Mouse (Mus musculus) small intestine, adult 2 months (tissue): ENCODE data around the gene Dlst.

Experiments used
- CTCF ChIP-seq: fragments of 200-500 bp; IDR thresholded peaks from 2 replicates; pipeline ENCODE4 v1.5.1; 2012; ENCODE audit warnings: low read depth, mild to moderate bottlenecking, control low read depth, inconsistent platforms, low read length, moderate library complexity, mixed read lengths; ENCODE audit not compliant: insufficient replicate concordance, insufficient read length; ENCODE audit errors: extremely low read depth
- POLR2A ChIP-seq: fragments of 200-500 bp; IDR thresholded peaks from 2 replicates; pipeline ENCODE4 v1.6.1; 2012; ENCODE audit warnings: low read depth, mild to moderate bottlenecking, control low read depth, inconsistent platforms, low read length, moderate library complexity

DNA sequence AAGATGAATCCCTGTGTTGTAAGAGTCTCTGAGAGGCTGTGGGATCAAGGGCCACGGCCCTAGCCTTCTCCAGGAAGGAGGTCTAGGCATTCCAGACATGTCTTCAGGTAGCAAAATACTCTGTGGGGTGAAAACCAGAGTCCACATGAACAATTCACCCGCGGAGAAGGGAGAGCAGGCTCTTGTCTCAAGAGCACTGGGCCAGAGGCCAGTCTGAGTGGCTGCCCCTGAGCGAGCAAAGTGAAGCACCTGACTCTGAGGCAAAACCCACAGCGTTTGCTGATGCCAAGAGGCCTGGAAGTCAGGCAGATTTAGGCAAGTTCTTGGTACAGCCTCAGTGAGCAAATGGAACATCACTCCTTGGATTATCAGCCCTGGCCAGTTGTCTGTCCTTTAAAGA is 73.5 kb downstream of the Dlst start:
- TF ChIP-seq CTCF, result no peak
- TF ChIP-seq POLR2A, result no peak
